8 mouse cellular contexts compared by ENCODE assay signal in the genomic region with DNA sequence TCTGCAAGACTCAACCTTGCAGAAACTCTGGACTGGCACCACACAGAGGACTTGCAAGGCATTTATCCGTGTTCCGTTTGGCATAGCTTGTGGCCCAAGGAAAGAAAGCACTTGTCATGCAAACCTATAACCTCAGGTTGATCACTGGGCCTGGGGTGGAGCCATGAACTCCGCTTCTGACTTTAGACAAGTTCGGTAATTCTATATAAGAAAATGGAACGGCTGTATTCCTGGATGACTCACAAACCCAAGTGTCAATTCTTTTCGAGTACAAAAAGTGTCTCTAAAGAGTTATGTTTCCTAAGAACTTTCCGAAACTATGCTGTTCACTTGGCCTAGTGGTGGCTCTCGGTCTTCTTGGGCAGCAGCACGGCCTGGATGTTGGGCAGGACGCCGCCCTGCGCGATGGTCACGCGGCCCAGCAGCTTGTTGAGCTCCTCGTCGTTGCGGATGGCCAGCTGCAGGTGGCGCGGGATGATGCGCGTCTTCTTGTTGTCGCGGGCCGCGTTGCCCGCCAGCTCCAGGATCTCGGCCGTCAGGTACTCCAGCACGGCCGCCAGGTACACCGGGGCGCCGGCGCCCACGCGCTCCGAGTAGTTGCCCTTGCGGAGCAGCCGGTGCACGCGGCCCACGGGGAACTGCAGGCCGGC. TPM values are rescaled to one million over a fixed set of nuclear protein-coding genes. Genes with fewer than 3 reads are reported as not detected.
DNase-seq lines count a peak whose midpoint lies in the region; ATAC-seq and TF ChIP-seq lines count a peak whose summit lies in the region.
"Not testable (repeated sequence)": the region's sequence is repeated elsewhere in the genome, so short reads cannot be mapped to it uniquely, and the experiment has no call there.

No protein-coding gene starts in this region.

- peak overlapping the region; percentile 31 for H3K9ac ChIP-seq in heart, embryonic 15.5 days
- peak overlapping the region; percentile 54 for H3K9ac ChIP-seq in kidney, embryonic 15.5 days
- H3K9ac ChIP-seq in liver, embryonic 15.5 days, result peak overlapping the region; percentile 80

- not testable (repeated sequence) for H3K4me1 ChIP-seq in embryonic fibroblast, embryonic 13.5 days (ENCODE audit: control insufficient read depth, insufficient read depth, low read length); testis, adult 2 months (ENCODE audit: control insufficient read depth, insufficient read depth, low read length)
- H3K4me1 ChIP-seq in heart, embryonic 15.5 days (replicated peaks), result peaks cover 26% of the 10 kb centered on the region
- H3K4me1 ChIP-seq in kidney, embryonic 15.5 days, result peaks cover 36% of the 10 kb centered on the region
- H3K4me1 ChIP-seq in liver, embryonic 15.5 days (replicated peaks), result peaks cover 47% of the 10 kb centered on the region

- TF ChIP-seq POLR2A in embryonic fibroblast, embryonic 13.5 days (IDR thresholded peaks at IDR 0.05; ENCODE audit: low read depth, low read length); testis, adult 2 months (IDR thresholded peaks at IDR 0.05; ENCODE audit: control insufficient read depth, low read depth, low read length): not testable (repeated sequence)

- H3K4me3 ChIP-seq in embryonic fibroblast, embryonic 13.5 days (ENCODE audit: insufficient read depth, low read length), result peak overlapping the region; percentile 33
- H3K4me3 ChIP-seq in heart, embryonic 15.5 days, result peak overlapping the region; percentile 51
- H3K4me3 ChIP-seq in kidney, embryonic 15.5 days (replicated peaks), result peak overlapping the region; percentile 45
- H3K4me3 ChIP-seq in liver, embryonic 15.5 days (replicated peaks), result peak overlapping the region; percentile 60
- peak overlapping the region; percentile 39 for H3K4me3 ChIP-seq in testis, adult 2 months (ENCODE audit: control insufficient read depth, low read depth, low read length)

- peak; percentile 10 to 14 for DNase-seq in B cell, adult 2 months
- peak; percentile 25 for DNase-seq in adipocyte (ENCODE audit: low spot score)
- peak; percentile 47 for DNase-seq in naive thymus-derived CD4-positive, alpha-beta T cell, adult 2 months (ENCODE audit: low read depth)

- not testable (repeated sequence) for H3K27me3 ChIP-seq in heart, embryonic 15.5 days; kidney, embryonic 15.5 days; liver, embryonic 15.5 days; testis, adult 2 months (ENCODE audit: control insufficient read depth, insufficient read depth, low read length)

- H3K27ac ChIP-seq in embryonic fibroblast, embryonic 13.5 days (ENCODE audit: insufficient read depth, low read length), result peak overlapping the region; percentile 53
- H3K27ac ChIP-seq in heart, embryonic 15.5 days, result peak overlapping the region; percentile 88
- H3K27ac ChIP-seq in kidney, embryonic 15.5 days, result peak overlapping the region; percentile 94
- peak overlapping the region; percentile 95 for H3K27ac ChIP-seq in liver, embryonic 15.5 days (replicated peaks)
- H3K27ac ChIP-seq in testis, adult 2 months (ENCODE audit: control insufficient read depth, insufficient read depth, low read depth, low read length), result peak overlapping the region; percentile 69; the same call in 1 of the 2 replicates

- 0 out of 2 replicates have a peak, but pooled peaks have one; percentile 5 for ATAC-seq in heart, embryonic 15.5 days (replicated peaks; ENCODE audit: insufficient number of reproducible peaks, insufficient read depth, low FRiP score, low read depth)
- ATAC-seq in kidney, embryonic 15.5 days (replicated peaks; ENCODE audit: low FRiP score), result peak; percentile 19
- ATAC-seq in liver, embryonic 15.5 days (ENCODE audit: insufficient read depth), result peak; percentile 30

- H3K9me3 ChIP-seq in heart, embryonic 15.5 days (replicated peaks); kidney, embryonic 15.5 days (replicated peaks); liver, embryonic 15.5 days (replicated peaks): not testable (repeated sequence)

- TF ChIP-seq CTCF in embryonic fibroblast, embryonic 13.5 days (IDR thresholded peaks at IDR 0.05; ENCODE audit: borderline replicate concordance, insufficient read depth, low read length); testis, adult 2 months (IDR thresholded peaks at IDR 0.05; ENCODE audit: control insufficient read depth, insufficient read depth, insufficient replicate concordance, low read depth, low read length): not testable (repeated sequence)

- 4% methylated on average over 21 of the region's 44 CpGs for WGBS in heart, embryonic 15.5 days
- WGBS in kidney, embryonic 15.5 days, result under 1% methylated on average over 22 of the region's 44 CpGs
- WGBS in liver, embryonic 15.5 days (ENCODE audit: insufficient replicate concordance), result 2% methylated on average over 22 of the region's 44 CpGs

- peak overlapping the region; percentile 76 for H3K4me2 ChIP-seq in heart, embryonic 15.5 days
- H3K4me2 ChIP-seq in kidney, embryonic 15.5 days, result peak overlapping the region; percentile 61
- peak overlapping the region; percentile 83 for H3K4me2 ChIP-seq in liver, embryonic 15.5 days

- not testable (repeated sequence) for H3K36me3 ChIP-seq in heart, embryonic 15.5 days; kidney, embryonic 15.5 days; liver, embryonic 15.5 days (replicated peaks); testis, adult 2 months (ENCODE audit: control insufficient read depth, insufficient read depth, low read length)

RNA-seq across cellular contexts. Expression of gene Hist1h2bm, which starts 0.6 kb away (rescaled TPM):
- 5.5 and 9.1 TPM in 2 replicates for polyA plus RNA-seq in embryonic fibroblast, embryonic 13.5 days (2011; ENCODE audit: insufficient read length, low read depth, missing spikeins)
- 1.3 and 2.3 TPM in 2 replicates for polyA plus RNA-seq in heart, embryonic 15.5 days (2015; fragmentation: Nextera tagmentation; extraction: Ambion mirVana)
- polyA plus RNA-seq in kidney, embryonic 15.5 days (2015; fragmentation: Nextera tagmentation; extraction: Ambion mirVana), result 4.6 and 5.2 TPM in 2 replicates
- polyA plus RNA-seq in liver, embryonic 15.5 days (2015; fragmentation: Nextera tagmentation; extraction: Ambion mirVana), result 7.6 and 8.8 TPM in 2 replicates
- 6.1 and 6.2 TPM in 2 replicates for polyA plus RNA-seq in testis, adult 2 months (2012; rRNA removed)

RNA-seq across cellular contexts. Expression of gene Hist1h3h, which starts 3.8 kb away (rescaled TPM):
- polyA plus RNA-seq in embryonic fibroblast, embryonic 13.5 days (2011; ENCODE audit: insufficient read length, low read depth, missing spikeins), result 3.4 TPM in 1 of 2 replicates, not detected in the other
- polyA plus RNA-seq in heart, embryonic 15.5 days (2015; fragmentation: Nextera tagmentation; extraction: Ambion mirVana), result 1.5 and 5.4 TPM in 2 replicates
- 14.2 and 15.6 TPM in 2 replicates for polyA plus RNA-seq in kidney, embryonic 15.5 days (2015; fragmentation: Nextera tagmentation; extraction: Ambion mirVana)
- polyA plus RNA-seq in liver, embryonic 15.5 days (2015; fragmentation: Nextera tagmentation; extraction: Ambion mirVana), result 4.3 and 10.4 TPM in 2 replicates
- 14.7 and 20.5 TPM in 2 replicates for polyA plus RNA-seq in testis, adult 2 months (2012; rRNA removed)

RNA-seq across cellular contexts. Expression of gene Hist1h2ai, which starts 5.0 kb away (rescaled TPM):
- polyA plus RNA-seq in embryonic fibroblast, embryonic 13.5 days (2011; ENCODE audit: insufficient read length, low read depth, missing spikeins), result 5.0 TPM in 1 of 2 replicates, not detected in the other
- 9.9 and 11.4 TPM in 2 replicates for polyA plus RNA-seq in heart, embryonic 15.5 days (2015; fragmentation: Nextera tagmentation; extraction: Ambion mirVana)
- polyA plus RNA-seq in kidney, embryonic 15.5 days (2015; fragmentation: Nextera tagmentation; extraction: Ambion mirVana), result 29.5 and 35.5 TPM in 2 replicates
- polyA plus RNA-seq in liver, embryonic 15.5 days (2015; fragmentation: Nextera tagmentation; extraction: Ambion mirVana), result 6.7 and 19.9 TPM in 2 replicates
- 2.0 and 6.1 TPM in 2 replicates for polyA plus RNA-seq in testis, adult 2 months (2012; rRNA removed)

RNA-seq across cellular contexts. Expression of gene Hist1h2bl, which starts 5.3 kb away (rescaled TPM):
- 3.5 TPM in 1 of 2 replicates, not detected in the other for polyA plus RNA-seq in embryonic fibroblast, embryonic 13.5 days (2011; ENCODE audit: insufficient read length, low read depth, missing spikeins)
- polyA plus RNA-seq in heart, embryonic 15.5 days (2015; fragmentation: Nextera tagmentation; extraction: Ambion mirVana), result 0.47 and 1.3 TPM in 2 replicates
- polyA plus RNA-seq in kidney, embryonic 15.5 days (2015; fragmentation: Nextera tagmentation; extraction: Ambion mirVana), result 1.6 and 4.5 TPM in 2 replicates
- polyA plus RNA-seq in liver, embryonic 15.5 days (2015; fragmentation: Nextera tagmentation; extraction: Ambion mirVana), result 3.2 and 3.4 TPM in 2 replicates
- 3.2 and 3.6 TPM in 2 replicates for polyA plus RNA-seq in testis, adult 2 months (2012; rRNA removed)

RNA-seq across cellular contexts. Expression of gene Hist1h4j, which starts 13.6 kb away (rescaled TPM):
- 2.6 and 4.1 TPM in 2 replicates for polyA plus RNA-seq in embryonic fibroblast, embryonic 13.5 days (2011; ENCODE audit: insufficient read length, low read depth, missing spikeins)
- polyA plus RNA-seq in heart, embryonic 15.5 days (2015; fragmentation: Nextera tagmentation; extraction: Ambion mirVana), result 0.66 and 0.67 TPM in 2 replicates
- 0.91 and 1.9 TPM in 2 replicates for polyA plus RNA-seq in kidney, embryonic 15.5 days (2015; fragmentation: Nextera tagmentation; extraction: Ambion mirVana)
- 0.86 and 0.88 TPM in 2 replicates for polyA plus RNA-seq in liver, embryonic 15.5 days (2015; fragmentation: Nextera tagmentation; extraction: Ambion mirVana)
- polyA plus RNA-seq in testis, adult 2 months (2012; rRNA removed), result 6.1 and 7.6 TPM in 2 replicates

Comparison
In these comparisons a context has a peak if more than half of its experiments do, and no peak if none do; other contexts are left out.
1. Peak in every context shown above with its lines: DNase-seq, ATAC-seq, H3K4me3 ChIP-seq and H3K27ac ChIP-seq.